7 mouse cellular contexts compared by ENCODE assay signal in genomic region chr10:22148441-22149072, GRCm38 (mm10). TPM values are rescaled to one million over a fixed set of nuclear protein-coding genes. Genes with fewer than 3 reads are reported as not detected.
DNase-seq lines count a peak whose midpoint lies in the region; ATAC-seq and TF ChIP-seq lines count a peak whose summit lies in the region.

No protein-coding gene starts in this region.

- no peak overlapping the region for H3K27ac ChIP-seq in forebrain, postnatal 0 days (ENCODE audit: low read depth, low read length)
- H3K27ac ChIP-seq in hindbrain, embryonic 14.5 days, result no peak overlapping the region
- no peak overlapping the region for H3K27ac ChIP-seq in midbrain, embryonic 16.5 days (ENCODE audit: low read length)
- peak overlapping the region; percentile 75; the same call in 1 of the 2 replicates for H3K27ac ChIP-seq in stomach, embryonic 16.5 days (ENCODE audit: low read length)

- TF ChIP-seq CTCF in G1E (IDR thresholded peaks at IDR 0.05; ENCODE audit: low read depth, low read length), result no peak
- TF ChIP-seq CTCF in forebrain, postnatal 0 days (IDR thresholded peaks at IDR 0.05; ENCODE audit: low read depth), result peak; percentile 35

- H3K4me3 ChIP-seq in G1E (ENCODE audit: low read depth, low read length), result peak overlapping the region; percentile 67; the same call in 1 of the 2 replicates
- H3K4me3 ChIP-seq in forebrain, postnatal 0 days (ENCODE audit: low read depth, low read length), result peak overlapping the region; percentile 40
- H3K4me3 ChIP-seq in hindbrain, embryonic 14.5 days (replicated peaks; ENCODE audit: low read length), result peak overlapping the region; percentile 47
- H3K4me3 ChIP-seq in midbrain, embryonic 16.5 days (ENCODE audit: low read depth, low read length), result peak overlapping the region; percentile 50
- H3K4me3 ChIP-seq in stomach, embryonic 16.5 days (replicated peaks; ENCODE audit: low read length), result peak overlapping the region; percentile 73

- no peak for ATAC-seq in G1E (ENCODE audit: extremely low read depth, insufficient number of reproducible peaks, low FRiP score, poor library complexity, severe bottlenecking)
- ATAC-seq in forebrain, postnatal 0 days, result peak; percentile 53
- ATAC-seq in hindbrain, embryonic 14.5 days (ENCODE audit: low FRiP score), result peak; percentile 78
- ATAC-seq in midbrain, embryonic 16.5 days, result peak; percentile 86
- ATAC-seq in stomach, embryonic 16.5 days (ENCODE audit: insufficient read depth, low FRiP score), result peak; percentile 93

- H3K4me1 ChIP-seq in G1E (ENCODE audit: insufficient read depth, low read depth, low read length), result no peaks in the 10 kb centered on the region
- 0 out of 2 replicates have a peak, but pooled peaks cover 7% of the 10 kb centered on the region for H3K4me1 ChIP-seq in forebrain, postnatal 0 days (ENCODE audit: insufficient read depth)
- peaks cover 4% of the 10 kb centered on the region; the same call in 1 of the 2 replicates for H3K4me1 ChIP-seq in hindbrain, embryonic 14.5 days (replicated peaks; ENCODE audit: control insufficient read depth, insufficient read depth, low read length)
- peaks cover 11% of the 10 kb centered on the region for H3K4me1 ChIP-seq in midbrain, embryonic 16.5 days (ENCODE audit: control insufficient read depth, insufficient read depth, low read length)
- peaks cover 16% of the 10 kb centered on the region for H3K4me1 ChIP-seq in stomach, embryonic 16.5 days (ENCODE audit: control insufficient read depth, insufficient read depth, low read length)

- peaks cover 4% of the 10 kb centered on the region; the same call in 1 of the 2 replicates for H3K9me3 ChIP-seq in G1E (replicated peaks)
- no peaks in the 10 kb centered on the region for H3K9me3 ChIP-seq in forebrain, postnatal 0 days (ENCODE audit: low read length)
- no peaks in the 10 kb centered on the region for H3K9me3 ChIP-seq in hindbrain, embryonic 14.5 days (ENCODE audit: control insufficient read depth, low read length)
- no peaks in the 10 kb centered on the region for H3K9me3 ChIP-seq in midbrain, embryonic 16.5 days (replicated peaks; ENCODE audit: control insufficient read depth, low read length, poor library complexity, severe bottlenecking)
- H3K9me3 ChIP-seq in stomach, embryonic 16.5 days (replicated peaks; ENCODE audit: control insufficient read depth, low read length), result no peaks in the 10 kb centered on the region

- DNase-seq in G1E (ENCODE audit: low spot score) (no peak), liver (peak; percentile 61)
- DNase-seq in brain, adult 2 months (ENCODE audit: low read depth, low spot score), result peak; percentile 33
- DNase-seq in forebrain, postnatal 0 days, result peak; percentile 22
- no peak for DNase-seq in hindbrain, embryonic 14.5 days (ENCODE audit: low spot score)

- H3K9ac ChIP-seq in forebrain, postnatal 0 days, result peak overlapping the region; percentile 28; the same call in 1 of the 2 replicates
- H3K9ac ChIP-seq in hindbrain, embryonic 14.5 days, result peak overlapping the region; percentile 47
- peak overlapping the region; percentile 61 for H3K9ac ChIP-seq in midbrain, embryonic 16.5 days (ENCODE audit: low read depth, low read length)
- peak overlapping the region; percentile 87 for H3K9ac ChIP-seq in stomach, embryonic 16.5 days (ENCODE audit: low read length)

- WGBS in forebrain, postnatal 0 days, result 2% methylated on average over 48 of the region's 50 CpGs
- under 1% methylated on average over 50 of the region's 50 CpGs for WGBS in hindbrain, embryonic 14.5 days
- 0% methylated on average over 42 of the region's 50 CpGs for WGBS in midbrain, embryonic 16.5 days
- under 1% methylated on average over 50 of the region's 50 CpGs for WGBS in stomach, embryonic 16.5 days

- H3K27me3 ChIP-seq in G1E (ENCODE audit: insufficient read depth, low read length), result no peaks in the 10 kb centered on the region
- peaks cover 9% of the 10 kb centered on the region for H3K27me3 ChIP-seq in forebrain, postnatal 0 days (ENCODE audit: insufficient read depth, low read length)
- H3K27me3 ChIP-seq in hindbrain, embryonic 14.5 days (ENCODE audit: control insufficient read depth, insufficient read depth, low read length), result peaks cover 35% of the 10 kb centered on the region
- peaks cover 16% of the 10 kb centered on the region; the same call in 1 of the 2 replicates for H3K27me3 ChIP-seq in midbrain, embryonic 16.5 days (ENCODE audit: control insufficient read depth, insufficient read depth, low read depth, low read length)
- peaks cover 6% of the 10 kb centered on the region; the same call in 1 of the 2 replicates for H3K27me3 ChIP-seq in stomach, embryonic 16.5 days (ENCODE audit: control insufficient read depth, insufficient read depth, low read length)

- H3K36me3 ChIP-seq in G1E (replicated peaks), result no peaks in the 10 kb centered on the region
- H3K36me3 ChIP-seq in forebrain, postnatal 0 days (ENCODE audit: insufficient read depth), result no peaks in the 10 kb centered on the region
- no peaks in the 10 kb centered on the region for H3K36me3 ChIP-seq in hindbrain, embryonic 14.5 days (replicated peaks; ENCODE audit: control insufficient read depth, insufficient read depth)
- no peaks in the 10 kb centered on the region for H3K36me3 ChIP-seq in midbrain, embryonic 16.5 days (ENCODE audit: control insufficient read depth, insufficient read depth, low read length)
- no peaks in the 10 kb centered on the region for H3K36me3 ChIP-seq in stomach, embryonic 16.5 days (ENCODE audit: control insufficient read depth, insufficient read depth, low read length)

- peak overlapping the region; percentile 68 for H3K4me2 ChIP-seq in forebrain, postnatal 0 days (ENCODE audit: low read depth)
- peak overlapping the region; percentile 71 for H3K4me2 ChIP-seq in hindbrain, embryonic 14.5 days (replicated peaks)
- H3K4me2 ChIP-seq in midbrain, embryonic 16.5 days (ENCODE audit: low read length), result peak overlapping the region; percentile 84
- H3K4me2 ChIP-seq in stomach, embryonic 16.5 days (ENCODE audit: low read depth, low read length), result peak overlapping the region; percentile 93

RNA-seq across cellular contexts. Expression of gene E030030I06Rik, which starts 0.5 kb away (rescaled TPM):
- total RNA-seq in G1E (2014; fragmentation: Nextera tagmentation) (4.2 TPM in 1 of 2 replicates, not detected in the other), G1E (2017) (2.6 and 3.5 TPM in 2 replicates)
- 0.34 and 0.40 TPM in 2 replicates for polyA plus RNA-seq in G1E (2012)
- total RNA-seq in forebrain, postnatal 0 days (2014; rRNA removed), result not detected in 2 replicates
- 1.5 and 1.7 TPM in 2 replicates for polyA plus RNA-seq in forebrain, postnatal 0 days (2015; fragmentation: Nextera tagmentation; extraction: Ambion mirVana)
- polyA plus RNA-seq in hindbrain, embryonic 14.5 days (2014; fragmentation: Nextera tagmentation; extraction: Ambion mirVana), result 3.0 and 5.9 TPM in 2 replicates
- 1.9 and 2.9 TPM in 2 replicates for polyA plus RNA-seq in midbrain, embryonic 16.5 days (2015; fragmentation: Nextera tagmentation; extraction: Ambion mirVana)
- polyA plus RNA-seq in stomach, embryonic 16.5 days (2015; fragmentation: Nextera tagmentation; extraction: Ambion mirVana), result 18.7 and 18.9 TPM in 2 replicates

RNA-seq across cellular contexts. Expression of gene Raet1e, which starts 9.8 kb away (rescaled TPM):
- not detected in 2 replicates for total RNA-seq in G1E (2014; fragmentation: Nextera tagmentation)
- total RNA-seq in G1E (2017), result 0.23 and 0.27 TPM in 2 replicates
- polyA plus RNA-seq in G1E (2012), result 0.03 TPM in 1 of 2 replicates, not detected in the other
- total RNA-seq in forebrain, postnatal 0 days (2014; rRNA removed), result 0.85 TPM in 1 of 2 replicates, not detected in the other
- polyA plus RNA-seq in forebrain, postnatal 0 days (2015; fragmentation: Nextera tagmentation; extraction: Ambion mirVana), result 0.16 and 0.52 TPM in 2 replicates
- polyA plus RNA-seq in hindbrain, embryonic 14.5 days (2014; fragmentation: Nextera tagmentation; extraction: Ambion mirVana), result 0.29 and 0.98 TPM in 2 replicates
- polyA plus RNA-seq in midbrain, embryonic 16.5 days (2015; fragmentation: Nextera tagmentation; extraction: Ambion mirVana), result 0.46 and 1.2 TPM in 2 replicates
- 7.9 and 8.7 TPM in 2 replicates for polyA plus RNA-seq in stomach, embryonic 16.5 days (2015; fragmentation: Nextera tagmentation; extraction: Ambion mirVana)

RNA-seq across cellular contexts. Expression of gene H60b, which starts 9.8 kb away (rescaled TPM):
- total RNA-seq in G1E (2014; fragmentation: Nextera tagmentation) (5.9 and 6.8 TPM in 2 replicates), G1E (2017) (1.3 and 1.5 TPM in 2 replicates)
- polyA plus RNA-seq in G1E (2012), result not detected in 2 replicates
- total RNA-seq in forebrain, postnatal 0 days (2014; rRNA removed), result 0.92 and 1.0 TPM in 2 replicates
- polyA plus RNA-seq in forebrain, postnatal 0 days (2015; fragmentation: Nextera tagmentation; extraction: Ambion mirVana), result 0.15 TPM in 1 of 2 replicates, not detected in the other
- polyA plus RNA-seq in hindbrain, embryonic 14.5 days (2014; fragmentation: Nextera tagmentation; extraction: Ambion mirVana), result 0.25 and 0.34 TPM in 2 replicates
- 0.35 and 0.57 TPM in 2 replicates for polyA plus RNA-seq in midbrain, embryonic 16.5 days (2015; fragmentation: Nextera tagmentation; extraction: Ambion mirVana)
- 0.49 and 0.91 TPM in 2 replicates for polyA plus RNA-seq in stomach, embryonic 16.5 days (2015; fragmentation: Nextera tagmentation; extraction: Ambion mirVana)

Comparison
In these comparisons a context has a peak if more than half of its experiments do, and no peak if none do; other contexts are left out.
1. DNase-seq: peak in brain, adult 2 months (single experiment), forebrain, postnatal 0 days (single experiment) and liver (single experiment); none in G1E (single experiment) and hindbrain, embryonic 14.5 days (single experiment).
2. H3K9ac ChIP-seq: peak in every context shown above with its lines; median percentile 87 in stomach, embryonic 16.5 days; 61 in midbrain, embryonic 16.5 days; 47 in hindbrain, embryonic 14.5 days; 28 in forebrain, postnatal 0 days.
3. Peak in every context shown above with its lines, with median percentiles within 50 percentile points of each other: H3K4me3 ChIP-seq and H3K4me2 ChIP-seq.